Mouse (Mus musculus) erythroblast, embryonic 14.5 days (primary cell): ENCODE data around the gene Drc1.

Experiments
- GATA1 ChIP-seq: IDR thresholded peaks from 2 replicates; pipeline ENCODE4 v1.6.1; 2012; ENCODE audit warnings: low read length, inconsistent platforms, mixed read lengths
- TAL1 ChIP-seq: IDR thresholded peaks from 3 replicates; pipeline ENCODE4 v1.6.1; 2012; ENCODE audit warnings: low read length, inconsistent platforms, mixed read lengths

GRCm38 (mm10) chr5:30415876-30416275, 134.7 kb downstream of the Drc1 start:
- no peak for TF ChIP-seq GATA1
- TF ChIP-seq TAL1 = no peak
